Mouse (Mus musculus) testis, adult 2 months (tissue): ENCODE data around the gene Lyz2. TPM values are rescaled to one million over a fixed set of nuclear protein-coding genes. Genes with fewer than 3 reads are reported as not detected.
"Not testable (repeated sequence)": the region's sequence is repeated elsewhere in the genome, so short reads cannot be mapped to it uniquely, and the experiment has no call there.

Experiments
- H3K27ac ChIP-seq: fragments of 200-500 bp; 2 replicates; pipeline ENCODE4 v1.5.1; 2012; ENCODE audit warnings: low read depth, low read length; ENCODE audit not compliant: control insufficient read depth, insufficient read depth
- H3K27me3 ChIP-seq: fragments of 200-500 bp; 2 replicates; pipeline ENCODE4 v1.6.1; 2012; ENCODE audit warnings: mild to moderate bottlenecking, low read length, moderate library complexity; ENCODE audit not compliant: control insufficient read depth, insufficient read depth
- H3K36me3 ChIP-seq: fragments of 200-500 bp; 2 replicates; pipeline ENCODE4 v1.6.1; 2012; ENCODE audit warnings: mild to moderate bottlenecking, low read length; ENCODE audit not compliant: control insufficient read depth, insufficient read depth
- H3K4me1 ChIP-seq: fragments of 200-500 bp; 2 replicates; pipeline ENCODE4 v1.6.1; 2012; ENCODE audit warnings: low read length; ENCODE audit not compliant: control insufficient read depth, insufficient read depth
- H3K4me3 ChIP-seq: fragments of 200-500 bp; 2 replicates; pipeline ENCODE4 v1.5.1; 2012; ENCODE audit warnings: low read depth, mild to moderate bottlenecking, low read length, moderate library complexity, mixed read lengths; ENCODE audit not compliant: control insufficient read depth
- CTCF ChIP-seq: fragments of 200-500 bp; IDR thresholded peaks from 2 replicates; pipeline ENCODE4 v1.5.1; 2012; ENCODE audit warnings: low read depth, mild to moderate bottlenecking, inconsistent platforms, low read length, moderate library complexity; ENCODE audit not compliant: control insufficient read depth, insufficient read depth, insufficient replicate concordance
- POLR2A ChIP-seq: fragments of 200-500 bp; IDR thresholded peaks from 2 replicates; pipeline ENCODE4 v1.6.1; 2012; ENCODE audit warnings: low read depth, mild to moderate bottlenecking, inconsistent platforms, low read length, moderate library complexity; ENCODE audit not compliant: control insufficient read depth
- polyA plus RNA-seq: library from polyadenylated mRNA; depleted of rRNA; stranded (reverse); fragments of >200 nt; gene quantifications from 2 replicates; pipeline ENCODE4 v1.2.3, GENCODE M21; 2012

Lyz2 gene
- polyA plus RNA-seq, 1 experiment: 12.7 TPM

GRCm38 (mm10) chr10:117304371-117304770 is 22.2 kb upstream of the Lyz2 start:
- no peaks in the 10 kb centered on the region for H3K36me3 ChIP-seq
- H3K27ac ChIP-seq: no peak overlapping the region
- H3K4me1 ChIP-seq: no peaks in the 10 kb centered on the region
- no peaks in the 10 kb centered on the region for H3K27me3 ChIP-seq
- no peak for TF ChIP-seq CTCF
- no peak for TF ChIP-seq POLR2A
- no peak overlapping the region for H3K4me3 ChIP-seq

- Histone ChIP-seq H3K27me3 (no peaks in the 10 kb centered on the region), H3K27ac (no peak overlapping the region), H3K4me1 (no peaks in the 10 kb centered on the region), H3K4me3 (no peak overlapping the region), H3K36me3 (no peaks in the 10 kb centered on the region)
- TF ChIP-seq CTCF: no peak
- TF ChIP-seq POLR2A: no peak
Observed at GRCm38 (mm10) chr10:117301688-117302087, 19.6 kb upstream of the Lyz2 start.

- no peak overlapping the region for H3K27ac ChIP-seq
- no peak overlapping the region for H3K4me3 ChIP-seq
- TF ChIP-seq CTCF (no peak), POLR2A (no peak)
- H3K27me3 ChIP-seq: no peaks in the 10 kb centered on the region
- H3K36me3 ChIP-seq: no peaks in the 10 kb centered on the region
- no peaks in the 10 kb centered on the region for H3K4me1 ChIP-seq
Observed at GRCm38 (mm10) chr10:117299901-117300520, 17.9 kb upstream of the Lyz2 start.

GRCm38 (mm10) chr10:117299106-117299505 is 17.0 kb upstream of the Lyz2 start:
- H3K36me3 ChIP-seq: no peaks in the 10 kb centered on the region
- no peak overlapping the region for H3K27ac ChIP-seq
- H3K4me1 ChIP-seq: no peaks in the 10 kb centered on the region
- H3K4me3 ChIP-seq: no peak overlapping the region
- no peaks in the 10 kb centered on the region for H3K27me3 ChIP-seq
- TF ChIP-seq CTCF (no peak), POLR2A (no peak)

GRCm38 (mm10) chr10:117298336-117298735 is 16.2 kb upstream of the Lyz2 start:
- TF ChIP-seq CTCF (no peak), POLR2A (no peak)
- H3K27me3 ChIP-seq: no peaks in the 10 kb centered on the region
- no peaks in the 10 kb centered on the region for H3K4me1 ChIP-seq
- no peak overlapping the region for H3K4me3 ChIP-seq
- no peaks in the 10 kb centered on the region for H3K36me3 ChIP-seq
- no peak overlapping the region for H3K27ac ChIP-seq

GRCm38 (mm10) chr10:117292671-117293070 is 10.6 kb upstream of the Lyz2 start, which contains the start of gene Lyz1:
Gene Lyz1 (minus strand): TSS chr10:117292868.
- no peak within 1 kb of the TSS for H3K4me3 ChIP-seq
- H3K27ac ChIP-seq: no peak within 1 kb of the TSS
- H3K36me3 ChIP-seq: no peaks in the 10 kb centered on the region
- TF ChIP-seq CTCF: no peak
- TF ChIP-seq POLR2A: no peak
- no peaks in the 10 kb centered on the region for H3K4me1 ChIP-seq
- no peaks in the 10 kb centered on the region for H3K27me3 ChIP-seq

- H3K27me3 ChIP-seq, H3K4me3 ChIP-seq, H3K36me3 ChIP-seq, H3K4me1 ChIP-seq, H3K27ac ChIP-seq: not testable (repeated sequence)
Observed at GRCm38 (mm10) chr10:117290936-117291335, 8.8 kb upstream of the Lyz2 start.

GRCm38 (mm10) chr10:117290046-117290870 is 8.1 kb upstream of the Lyz2 start:
- Histone ChIP-seq H3K4me1 (no peaks in the 10 kb centered on the region), H3K36me3 (no peaks in the 10 kb centered on the region)

GRCm38 (mm10) chr10:117289034-117289505 is 6.9 kb upstream of the Lyz2 start:
- not testable (repeated sequence) for H3K36me3 ChIP-seq, H3K4me1 ChIP-seq, H3K27me3 ChIP-seq, H3K27ac ChIP-seq, H3K4me3 ChIP-seq

More at GRCm38 (mm10) chr10:117290046-117290870, 8.1 kb upstream of the Lyz2 start:
- Histone ChIP-seq H3K27ac (no peak overlapping the region), H3K4me3 (no peak overlapping the region), H3K27me3 (no peaks in the 10 kb centered on the region)
- TF ChIP-seq POLR2A: no peak
- no peak for TF ChIP-seq CTCF
